Mouse (Mus musculus) kidney, adult 2 months (tissue): ENCODE measurements around the gene Bahd1.

Experiments
- CTCF ChIP-seq: fragments of 200-500 bp; conservative IDR thresholded peaks from 2 replicates; pipeline ENCODE4 v1.5.1; 2011; ENCODE audit warnings: low read depth, mild to moderate bottlenecking, control low read depth, low read length, moderate library complexity, mixed read lengths; ENCODE audit not compliant: insufficient read depth, insufficient read length
- POLR2A ChIP-seq: fragments of 200-500 bp; IDR thresholded peaks from one replicate; pipeline ENCODE4 v1.6.1; 2011; ENCODE audit warnings: low read depth, low read length, control low read depth

GRCm38 (mm10) chr2:118972687-118973376 lies 72.7 kb downstream of the Bahd1 start:
- TF ChIP-seq POLR2A (no peak), CTCF (peak; percentile 73)
